Mouse (Mus musculus) ovary, adult 10 weeks (tissue): ENCODE results near the gene St8sia4. TPM values are rescaled to one million over a fixed set of nuclear protein-coding genes. Genes with fewer than 3 reads are reported as not detected.

Experiments used
- polyA plus RNA-seq: library from polyadenylated mRNA; stranded (reverse); fragments of 350-450 nt; fragmentation: Illumina TruSeq; extraction: RNeasy Lipid Tissue Mini Kit (QIAGEN cat#74804); gene quantifications from one replicate; pipeline ENCODE4 v1.2.3, GENCODE M21; 2014

The St8sia4 gene
- 18.4 TPM for polyA plus RNA-seq

GRCm38 (mm10) chr1:95667435-95668252 is at the start of gene St8sia4:
Gene St8sia4 (minus strand): TSS chr1:95667571.

